Mouse (Mus musculus) layer of hippocampus, postnatal 14 days (tissue): Measurements from ENCODE around the gene Zdhhc22. TPM values are rescaled to one million over a fixed set of nuclear protein-coding genes. Genes with fewer than 3 reads are reported as not detected.

Experiments
- DNase-seq, 2 experiments: peaks; one replicate each; pipeline ENCODE4 v3.0.0; 2021 to 2022; ENCODE audit warnings: low spot score in 2 of 2, mixed read lengths in 1 of 2
- long read RNA-seq, 2 experiments: library from polyadenylated mRNA; stranded (forward); transcript quantifications; one replicate each; pipeline ENCODE4 v2.0.0; 2021
- total RNA-seq, 2 experiments: library from RNA; stranded (reverse); gene quantifications; 2 replicates each; pipeline ENCODE4 v1.2.3; 2021

Gene Zdhhc22
- 10 to 100 TPM in 1 of 2 experiments, 1 to 10 TPM in 1; 9.3 to 22.9 TPM for total RNA-seq
- long read RNA-seq, experiment 1, partial matches to known transcripts: 1 of 9 reads
- long read RNA-seq, experiment 1, other reads (novel, unspliced or antisense): 6 of 9 reads
- long read RNA-seq, experiment 2, partial matches to known transcripts: 0 of 6 reads
- long read RNA-seq, experiment 2, other reads (novel, unspliced or antisense): 5 of 6 reads

DNA sequence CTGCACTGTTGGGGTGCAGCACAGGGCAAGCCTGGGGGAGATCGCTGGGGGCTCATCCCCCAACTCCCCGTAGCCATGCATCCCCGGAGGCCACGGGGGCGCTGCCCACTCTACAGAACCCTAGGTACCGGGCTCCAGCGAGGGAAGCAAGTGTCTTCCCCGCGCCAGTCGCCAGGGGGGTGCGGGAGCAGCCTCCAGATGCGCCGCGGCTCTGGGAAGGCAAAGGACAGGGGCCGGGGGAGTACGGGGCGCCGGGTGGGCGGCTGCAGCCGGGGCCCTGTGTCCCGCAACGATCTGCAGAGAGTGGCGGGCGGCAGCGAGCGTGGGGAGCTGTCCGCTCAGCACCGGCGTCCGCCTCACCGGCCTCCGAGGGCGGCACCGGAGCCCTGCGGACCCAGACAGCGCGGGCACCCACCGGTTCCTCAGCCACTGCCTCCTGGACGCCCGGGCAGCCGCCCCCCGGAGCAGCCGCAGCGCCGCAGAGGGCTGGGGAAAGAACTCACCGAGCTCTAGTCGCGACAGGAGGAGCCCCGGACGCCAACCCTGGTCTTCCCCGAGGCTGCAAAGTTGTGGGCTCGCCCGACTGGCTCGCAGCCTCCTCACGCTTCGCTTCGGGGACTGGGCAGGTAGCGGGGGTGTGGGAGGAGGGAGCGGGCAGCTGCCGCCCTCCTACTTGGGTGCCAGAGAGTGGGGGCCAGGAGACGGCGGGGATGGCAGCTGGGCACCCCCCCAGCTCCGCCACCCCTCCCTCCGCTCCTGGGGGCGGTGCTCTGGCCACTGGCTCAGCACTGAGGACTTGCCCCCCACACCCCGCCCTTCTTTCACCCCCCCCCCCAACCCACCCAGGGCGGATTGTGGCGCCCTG is at the start of gene Zdhhc22:
TSS of gene Zdhhc22 (minus strand) at position 541 of the 865 bp plus-strand sequence.
- no peak for DNase-seq

DNA sequence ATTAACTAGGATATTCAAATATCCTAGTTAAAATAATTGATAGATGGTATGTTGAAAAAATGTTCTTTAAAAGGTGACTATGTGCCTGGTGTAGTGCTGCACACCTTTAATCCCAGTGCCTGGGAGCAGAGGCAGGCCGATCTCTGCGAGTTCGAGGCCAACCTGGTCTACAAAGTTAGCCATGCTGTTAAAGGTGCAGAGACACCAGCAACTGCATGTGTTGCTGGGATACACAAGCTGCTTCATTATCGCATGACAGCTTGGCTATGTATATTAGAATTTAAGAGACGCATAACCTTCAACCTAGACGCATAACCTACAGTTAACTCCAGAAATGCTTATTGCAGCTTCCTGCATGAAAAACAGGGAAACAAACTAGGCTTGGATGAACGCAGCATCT is 46.4 kb upstream of the Zdhhc22 start:
- DNase-seq: no peak

- DNase-seq: no peak
Observed at GRCm38 (mm10) chr12:87031163-87031763, 41.0 kb upstream of the Zdhhc22 start.

- DNase-seq: no peak
Observed at GRCm38 (mm10) chr12:87029251-87029976, 39.2 kb upstream of the Zdhhc22 start.

GRCm38 (mm10) chr12:87028068-87028467 is 37.8 kb upstream of the Zdhhc22 start:
- DNase-seq: no peak

- DNase-seq: no peak
Observed at GRCm38 (mm10) chr12:87027391-87027790, 37.2 kb upstream of the Zdhhc22 start.

GRCm38 (mm10) chr12:87026871-87027240 is 36.6 kb upstream of the Zdhhc22 start:
- no peak for DNase-seq

DNA sequence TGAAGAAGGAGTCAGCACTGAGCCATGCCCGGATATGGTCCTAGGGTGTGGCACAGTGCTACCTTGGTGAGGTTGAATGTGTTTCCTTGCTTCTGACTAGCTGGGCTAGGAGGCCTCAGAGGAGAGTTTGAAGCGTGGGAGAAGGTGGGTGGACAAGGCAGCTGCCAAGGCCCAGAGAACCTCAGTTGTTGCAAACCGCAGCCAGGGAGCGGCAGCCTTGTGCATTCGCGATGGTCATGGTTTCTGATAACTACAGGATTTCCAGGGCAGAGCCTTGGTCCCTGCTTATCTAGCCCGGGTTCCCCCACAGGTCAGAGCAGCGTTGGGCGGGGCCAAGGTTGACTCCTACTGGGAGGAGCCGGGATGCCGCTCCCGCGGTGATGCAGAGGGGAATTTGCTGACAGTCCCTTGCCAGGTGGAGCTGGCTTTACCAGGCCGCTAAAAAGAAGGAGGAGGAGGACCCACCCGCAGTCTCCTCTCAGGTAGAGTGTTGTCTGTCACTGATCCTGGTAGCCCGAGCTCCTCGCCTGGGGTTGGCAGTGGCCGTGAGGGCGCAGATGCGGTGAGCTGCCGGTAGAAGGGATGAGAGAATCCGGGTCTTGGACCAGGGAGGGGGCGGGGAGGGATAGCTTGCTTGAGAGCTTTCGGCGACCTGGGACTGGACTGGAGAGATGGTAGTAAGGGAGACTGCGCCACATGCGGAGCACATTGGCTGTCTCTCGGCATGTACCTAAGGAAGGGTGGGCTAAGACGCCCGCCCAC is 36.1 kb upstream of the Zdhhc22 start:
- DNase-seq: peak; percentile 28 to 59

GRCm38 (mm10) chr12:87023456-87023855 is 33.2 kb upstream of the Zdhhc22 start:
- no peak for DNase-seq

DNA sequence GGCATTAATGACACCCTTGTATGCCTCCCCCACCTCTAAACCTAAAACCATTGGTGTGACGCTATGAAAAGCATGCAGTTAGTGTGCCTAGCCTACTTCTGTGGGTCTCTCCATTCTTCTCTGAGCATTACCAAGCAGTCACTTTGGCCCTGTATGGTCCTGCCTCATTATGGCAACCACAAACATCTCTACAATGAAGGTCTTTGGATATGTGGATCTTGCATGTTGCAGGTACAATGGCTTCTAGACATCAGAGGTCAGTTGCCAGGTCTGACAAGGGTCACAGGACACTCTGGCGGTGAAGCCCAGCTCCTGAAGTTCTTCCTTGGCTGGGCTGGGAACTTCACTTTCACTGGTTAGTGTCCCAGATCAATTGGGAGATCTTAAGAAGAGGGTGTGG is 31.8 kb upstream of the Zdhhc22 start:
- no peak for DNase-seq

GRCm38 (mm10) chr12:87021040-87021439 is 30.8 kb upstream of the Zdhhc22 start, which contains the start of gene Tmem63c:
Gene Tmem63c, plus strand, starts transcription at chr12:87021340.
- DNase-seq: no peak

DNA sequence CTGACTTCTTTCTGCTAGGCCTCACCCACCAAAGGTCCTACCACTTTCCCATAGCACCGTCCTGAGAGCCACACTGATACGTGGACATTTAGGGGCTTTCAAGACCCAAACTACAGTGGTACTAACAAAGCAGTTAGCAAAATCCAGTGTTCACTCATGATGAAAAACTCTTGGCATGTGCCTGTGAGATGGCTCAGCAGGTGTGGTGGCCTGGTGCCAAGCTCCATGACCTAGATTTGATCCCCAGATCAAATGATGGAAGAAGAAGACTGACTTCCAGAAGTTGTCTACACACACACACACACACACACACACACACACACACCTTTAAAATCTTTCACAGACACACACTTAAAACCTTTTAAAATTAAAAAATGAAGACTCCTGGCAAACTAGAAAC is 28.5 kb upstream of the Zdhhc22 start:
- DNase-seq: no peak

DNA sequence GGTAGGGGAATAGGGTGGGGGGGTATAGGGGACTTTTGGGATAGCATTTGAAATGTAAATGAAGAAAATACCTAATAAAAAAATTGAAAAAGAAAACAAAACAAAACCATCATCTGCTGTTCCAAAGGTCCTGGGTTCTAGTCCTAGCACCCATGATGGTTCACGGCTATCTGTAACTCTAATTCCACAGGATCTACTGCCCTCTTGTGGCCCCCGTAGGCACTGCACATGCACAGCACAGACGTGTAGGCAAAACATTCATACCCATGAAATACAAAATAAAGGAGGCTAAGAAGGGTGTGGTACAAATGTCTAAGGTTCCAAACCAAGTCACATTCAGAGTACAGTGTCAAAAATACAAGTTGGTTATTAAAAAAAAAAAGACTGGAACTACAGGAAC is 26.8 kb upstream of the Zdhhc22 start:
- no peak for DNase-seq

- no peak for DNase-seq
Observed at GRCm38 (mm10) chr12:87004596-87004995, 14.4 kb upstream of the Zdhhc22 start.

DNA sequence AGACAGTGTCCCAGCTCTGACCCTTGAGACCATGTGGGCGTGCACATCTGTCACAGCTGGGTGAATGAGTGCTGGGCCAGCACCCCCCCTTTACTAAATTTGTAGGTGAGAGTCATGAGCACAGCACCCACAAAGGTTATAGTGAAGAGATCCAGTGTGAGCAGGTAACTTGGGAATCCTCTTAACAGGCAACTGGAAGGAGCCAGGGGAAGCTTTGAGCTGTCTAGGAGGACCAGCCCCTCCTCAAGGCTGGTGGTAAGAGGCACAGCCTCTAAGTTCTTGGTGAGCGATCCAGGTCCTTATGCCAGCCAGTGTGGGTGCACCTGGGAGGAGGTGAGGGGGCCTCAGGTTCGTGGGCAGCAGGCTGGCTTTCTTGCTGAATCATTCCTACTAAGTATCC is 13.4 kb upstream of the Zdhhc22 start:
- DNase-seq: no peak

DNA sequence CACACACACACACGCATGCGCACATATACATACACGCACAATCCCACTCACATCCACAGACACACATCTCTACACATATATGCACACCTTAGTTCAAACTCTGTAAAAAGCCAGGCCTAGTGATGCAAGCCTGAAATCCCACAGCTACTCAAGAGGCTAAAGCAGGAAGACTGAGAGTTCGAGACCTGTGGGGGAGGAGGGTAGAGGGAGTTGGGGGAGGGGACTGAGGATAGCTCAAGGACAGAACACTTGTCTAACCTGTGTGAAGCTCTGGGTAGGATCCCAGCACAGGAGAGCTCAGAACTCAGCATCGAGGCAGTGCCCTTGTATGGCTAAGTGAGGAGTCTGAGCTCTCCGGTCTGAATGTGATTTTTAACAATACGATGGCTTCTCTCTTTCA is 12.6 kb upstream of the Zdhhc22 start:
- no peak for DNase-seq

DNA sequence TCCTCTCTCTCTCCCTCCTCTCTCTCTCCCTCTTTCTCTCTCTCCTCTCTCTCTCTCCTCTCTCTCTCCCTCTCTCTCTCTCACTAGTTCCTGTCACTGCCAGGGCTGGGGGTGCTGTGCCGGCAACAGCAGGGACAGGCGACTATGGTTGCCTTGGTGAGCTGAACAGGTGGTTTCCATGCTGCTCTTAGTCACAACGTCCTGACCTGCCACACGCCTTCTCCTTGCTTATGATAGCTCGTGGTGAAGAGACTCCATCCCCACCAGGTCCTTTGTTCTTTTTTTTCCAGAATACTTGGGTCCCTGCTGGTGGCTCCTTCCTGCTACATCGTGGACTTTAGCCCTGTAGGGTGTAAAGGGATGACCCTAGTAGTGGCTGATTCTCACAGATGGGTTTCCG is 12.0 kb upstream of the Zdhhc22 start:
- DNase-seq: no peak

DNA sequence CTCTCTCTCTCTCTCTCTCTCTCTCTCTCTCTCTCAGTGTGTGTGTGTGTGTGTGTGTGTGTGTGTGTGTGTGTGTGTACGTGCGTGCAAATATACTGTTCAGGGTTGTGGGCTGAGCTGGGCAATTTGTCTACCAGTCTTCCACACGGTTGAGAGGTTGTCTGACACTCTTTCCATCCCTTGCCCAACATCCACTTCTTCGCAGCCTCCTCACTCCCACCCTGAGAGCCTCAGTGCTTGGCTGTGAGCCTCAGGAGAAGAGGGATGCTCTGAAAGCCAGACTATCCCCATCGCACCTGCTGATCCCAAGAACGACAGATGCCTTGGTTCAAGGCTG is 10.6 kb upstream of the Zdhhc22 start:
- no peak for DNase-seq

DNA sequence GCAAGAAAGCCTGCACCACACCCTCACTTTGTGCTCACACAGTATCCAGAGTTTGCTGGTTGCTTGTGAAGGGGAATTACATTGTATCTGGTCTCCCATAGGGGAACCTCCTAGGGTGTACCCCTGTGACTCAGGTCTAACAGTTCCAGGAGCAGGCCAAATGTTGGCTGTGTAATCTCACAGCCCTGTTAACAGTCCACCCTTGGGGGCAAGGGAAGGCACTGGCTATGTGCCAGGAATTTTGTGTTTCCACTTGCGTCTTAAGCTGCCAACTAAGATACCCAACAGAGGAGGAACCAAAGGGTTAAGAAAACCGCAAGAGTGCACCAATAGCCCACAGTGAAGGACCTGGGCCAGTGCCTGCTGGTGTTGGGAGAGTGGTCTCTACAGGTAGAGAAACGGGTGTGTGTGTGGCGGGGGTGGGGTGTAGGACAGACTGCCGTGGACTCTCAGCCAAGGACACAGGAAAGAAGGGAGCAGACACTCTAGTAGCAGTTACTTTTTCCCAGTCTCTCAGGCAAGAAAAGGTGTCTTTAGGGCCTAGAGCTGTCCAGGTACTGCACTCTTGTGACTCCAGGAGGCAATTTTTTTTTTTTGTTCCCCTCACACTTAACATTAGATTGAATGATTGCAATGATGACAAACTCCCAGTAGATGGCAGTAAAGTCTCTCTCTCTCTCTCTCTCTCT is 10.1 kb upstream of the Zdhhc22 start:
- DNase-seq: no peak

- no peak for DNase-seq
Observed at GRCm38 (mm10) chr12:86999283-86999820, 9.1 kb upstream of the Zdhhc22 start.
